In genomic region chr12:100688177-100688576, GRCm38 (mm10) we compare ENCODE assay signal across 31 mouse cellular contexts. TPM values are rescaled to one million over a fixed set of nuclear protein-coding genes. Genes with fewer than 3 reads are reported as not detected.
DNase-seq lines count a peak whose midpoint lies in the region; ATAC-seq and TF ChIP-seq lines count a peak whose summit lies in the region.
"Had no signal": no experiment of that assay in that cellular context is flagged by ENCODE, and none has a peak within 500 bp of the region (broad histone marks: within the 10 kb centered on the region; RNA-seq: fewer than 3 reads in every experiment).

No protein-coding gene starts in this region.

- H3K9me3 ChIP-seq in heart, embryonic 10.5 days, result no peaks in the 10 kb centered on the region
- no peaks in the 10 kb centered on the region for H3K9me3 ChIP-seq in heart, embryonic 15.5 days (replicated peaks)
- no peaks in the 10 kb centered on the region for H3K9me3 ChIP-seq in liver, embryonic 14.5 days (ENCODE audit: control insufficient read depth, low read length)
- H3K9me3 ChIP-seq in midbrain, embryonic 16.5 days (replicated peaks; ENCODE audit: control insufficient read depth, low read length, poor library complexity, severe bottlenecking), result no peaks in the 10 kb centered on the region
- H3K9me3 ChIP-seq: embryonic facial prominence, embryonic 13.5 days; forebrain, embryonic 10.5 days; forebrain, embryonic 15.5 days; G1E; limb, embryonic 13.5 days; neural tube, embryonic 12.5 days had no signal

- intact Hi-C loops in heart, postnatal 14 days (cut with DNase I), result no loop called here

- DNase-seq in heart, embryonic 10.5 days (ENCODE audit: low spot score), result no peak
- no peak for DNase-seq in heart, adult 9 months (ENCODE audit: low spot score in 2 of 2)
- DNase-seq in heart, postnatal 14 days, result no peak
- DNase-seq in 416B (ENCODE audit: low read depth), result peak; percentile 45
- no peak for DNase-seq in liver, embryonic 14.5 days (ENCODE audit: low read depth in 3 of 3, low spot score in 3 of 3)
- DNase-seq in adrenal gland, adult 2 months, result no peak
- DNase-seq: adrenal gland, postnatal 25 days; cerebellum, adult 11-12 months; cerebellum, adult 9-11 months; kidney, adult 11 months; kidney, postnatal 14 days; lung, adult 18-20 months; lung, postnatal 4 days; right cerebral cortex, adult 18-20 months; right cerebral cortex, postnatal 4 days; thymus, adult 18-20 months; thymus, postnatal 25 days had no signal

- no peak overlapping the region for H3K4me3 ChIP-seq in heart, embryonic 10.5 days
- H3K4me3 ChIP-seq in heart, embryonic 15.5 days, result no peak overlapping the region
- no peak overlapping the region for H3K4me3 ChIP-seq in liver, embryonic 14.5 days (ENCODE audit: insufficient read depth in 1 of 2, low read depth in 2 of 2, low read length in 2 of 2)
- no peak overlapping the region for H3K4me3 ChIP-seq in midbrain, embryonic 16.5 days (ENCODE audit: low read depth, low read length)
- H3K4me3 ChIP-seq: embryonic facial prominence, embryonic 13.5 days; forebrain, embryonic 10.5 days; forebrain, embryonic 15.5 days; limb, embryonic 13.5 days; myocyte; neural tube, embryonic 12.5 days had no signal

- TF ChIP-seq EP300 in liver, embryonic 14.5 days (IDR thresholded peaks at IDR 0.05; ENCODE audit: low read depth), result peak; percentile 16; the same call in 1 of the 2 replicates

- H3K9ac ChIP-seq in heart, embryonic 15.5 days, result no peak overlapping the region
- H3K9ac ChIP-seq in liver, embryonic 14.5 days (replicated peaks), result no peak overlapping the region
- H3K9ac ChIP-seq in midbrain, embryonic 16.5 days (ENCODE audit: low read depth, low read length), result no peak overlapping the region
- H3K9ac ChIP-seq: embryonic facial prominence, embryonic 13.5 days; forebrain, embryonic 15.5 days; hindbrain, embryonic 14.5 days; limb, embryonic 13.5 days; neural tube, embryonic 12.5 days had no signal

- 0 out of 2 replicates have a peak overlapping the region, but pooled peaks have one; percentile 9 for H3K4me2 ChIP-seq in heart, embryonic 15.5 days
- H3K4me2 ChIP-seq in liver, embryonic 14.5 days (ENCODE audit: low read depth), result no peak overlapping the region
- H3K4me2 ChIP-seq in midbrain, embryonic 16.5 days (ENCODE audit: low read length), result no peak overlapping the region
- H3K4me2 ChIP-seq: embryonic facial prominence, embryonic 13.5 days; forebrain, embryonic 15.5 days; hindbrain, embryonic 14.5 days; limb, embryonic 13.5 days; midbrain, embryonic 11.5 days; neural tube, embryonic 12.5 days had no signal

- H3K36me3 ChIP-seq in heart, embryonic 10.5 days, result no peaks in the 10 kb centered on the region
- H3K36me3 ChIP-seq in heart, embryonic 15.5 days, result no peaks in the 10 kb centered on the region
- no peaks in the 10 kb centered on the region for H3K36me3 ChIP-seq in liver, embryonic 14.5 days (replicated peaks; ENCODE audit: control insufficient read depth, insufficient read depth, low read depth)
- H3K36me3 ChIP-seq in midbrain, embryonic 16.5 days (ENCODE audit: control insufficient read depth, insufficient read depth, low read length), result no peaks in the 10 kb centered on the region
- H3K36me3 ChIP-seq: embryonic facial prominence, embryonic 13.5 days; forebrain, embryonic 10.5 days; forebrain, embryonic 15.5 days; limb, embryonic 13.5 days; neural tube, embryonic 12.5 days had no signal

- no peak for TF ChIP-seq CTCF in liver, embryonic 14.5 days (IDR thresholded peaks at IDR 0.05; ENCODE audit: low read depth)

- H3K27me3 ChIP-seq in heart, embryonic 10.5 days (ENCODE audit: insufficient read depth, poor library complexity, severe bottlenecking), result no peaks in the 10 kb centered on the region
- no peaks in the 10 kb centered on the region for H3K27me3 ChIP-seq in heart, embryonic 15.5 days
- H3K27me3 ChIP-seq in liver, embryonic 14.5 days (ENCODE audit: control insufficient read depth, insufficient read depth, low read length), result no peaks in the 10 kb centered on the region
- no peaks in the 10 kb centered on the region for H3K27me3 ChIP-seq in midbrain, embryonic 16.5 days (ENCODE audit: control insufficient read depth, insufficient read depth, low read depth, low read length)
- H3K27me3 ChIP-seq: embryonic facial prominence, embryonic 13.5 days; forebrain, embryonic 15.5 days; limb, embryonic 13.5 days; neural tube, embryonic 12.5 days; Patski had no signal

- ATAC-seq in heart, embryonic 15.5 days (replicated peaks; ENCODE audit: insufficient number of reproducible peaks, insufficient read depth, low FRiP score, low read depth), result peak; percentile 77
- peak; percentile 76 for ATAC-seq in liver, embryonic 14.5 days (ENCODE audit: insufficient read depth)
- ATAC-seq in midbrain, embryonic 16.5 days, result no peak
- ATAC-seq: forebrain, embryonic 15.5 days; lung, postnatal 0 days; Patski had no signal

- peak overlapping the region; percentile 78 for H3K27ac ChIP-seq in heart, embryonic 10.5 days
- peak overlapping the region; percentile 60 for H3K27ac ChIP-seq in heart, embryonic 15.5 days
- no peak overlapping the region for H3K27ac ChIP-seq in liver, embryonic 14.5 days
- H3K27ac ChIP-seq in midbrain, embryonic 16.5 days (ENCODE audit: low read length), result no peak overlapping the region
- H3K27ac ChIP-seq: embryonic facial prominence, embryonic 13.5 days; forebrain, embryonic 10.5 days; forebrain, embryonic 15.5 days; hindbrain, embryonic 14.5 days; limb, embryonic 13.5 days; neural tube, embryonic 12.5 days; stomach, postnatal 0 days had no signal

- H3K4me1 ChIP-seq in heart, embryonic 10.5 days, result peaks cover 15% of the 10 kb centered on the region
- peaks cover 10% of the 10 kb centered on the region for H3K4me1 ChIP-seq in heart, embryonic 15.5 days (replicated peaks)
- H3K4me1 ChIP-seq in liver, embryonic 14.5 days (replicated peaks; ENCODE audit: control insufficient read depth in 2 of 2, insufficient read depth in 2 of 2, low read length in 1 of 2), result no peaks in the 10 kb centered on the region
- H3K4me1 ChIP-seq in midbrain, embryonic 16.5 days (ENCODE audit: control insufficient read depth, insufficient read depth, low read length), result no peaks in the 10 kb centered on the region
- H3K4me1 ChIP-seq: limb, embryonic 13.5 days; neural tube, embryonic 12.5 days had no signal

RNA-seq across cellular contexts. Expression of gene Rps6ka5, which starts 38.6 kb away (rescaled TPM):
- polyA plus RNA-seq in heart, embryonic 10.5 days (2016; fragmentation: Nextera tagmentation; extraction: Ambion mirVana), result 4.9 and 5.5 TPM in 2 replicates
- 3.9 and 4.7 TPM in 2 replicates for polyA plus RNA-seq in heart, embryonic 15.5 days (2015; fragmentation: Nextera tagmentation; extraction: Ambion mirVana)
- total RNA-seq in heart, postnatal 14 days (2021), result 10 to 100 TPM; 13.4 to 17.9 TPM
- polyA plus RNA-seq in liver, embryonic 14.5 days (2012; rRNA removed), result 0.80 and 1.4 TPM in 2 replicates
- 0.81 and 1.2 TPM in 2 replicates for polyA plus RNA-seq in liver, embryonic 14.5 days (2014; fragmentation: Nextera tagmentation; extraction: Ambion mirVana)
- polyA plus RNA-seq in midbrain, embryonic 16.5 days (2015; fragmentation: Nextera tagmentation; extraction: Ambion mirVana), result 6.8 and 7.0 TPM in 2 replicates
- 1 to 10 TPM; 5.1 to 8.5 TPM for total RNA-seq in adrenal gland, adult 2 months (2021)
- polyA plus RNA-seq in adrenal gland, adult 2 months (2012; rRNA removed), result 0.27 and 0.62 TPM in 2 replicates

Comparison
In these comparisons a context has a peak if more than half of its experiments do, and no peak if none do; other contexts are left out.
1. H3K27ac ChIP-seq: peak in heart, embryonic 10.5 days (single experiment) and heart, embryonic 15.5 days (single experiment); none in liver, embryonic 14.5 days (single experiment) and midbrain, embryonic 16.5 days (single experiment).